Mouse (Mus musculus): ENCODE data around the gene Calm1. TPM values are rescaled to one million over a fixed set of nuclear protein-coding genes. Genes with fewer than 3 reads are reported as not detected.
"Not testable (repeated sequence)": the region's sequence is repeated elsewhere in the genome, so short reads cannot be mapped to it uniquely, and the experiment has no call there.

The Calm1 gene
- polyA plus RNA-seq, 1 experiment from 2014 or later = 2,116 TPM

DNA sequence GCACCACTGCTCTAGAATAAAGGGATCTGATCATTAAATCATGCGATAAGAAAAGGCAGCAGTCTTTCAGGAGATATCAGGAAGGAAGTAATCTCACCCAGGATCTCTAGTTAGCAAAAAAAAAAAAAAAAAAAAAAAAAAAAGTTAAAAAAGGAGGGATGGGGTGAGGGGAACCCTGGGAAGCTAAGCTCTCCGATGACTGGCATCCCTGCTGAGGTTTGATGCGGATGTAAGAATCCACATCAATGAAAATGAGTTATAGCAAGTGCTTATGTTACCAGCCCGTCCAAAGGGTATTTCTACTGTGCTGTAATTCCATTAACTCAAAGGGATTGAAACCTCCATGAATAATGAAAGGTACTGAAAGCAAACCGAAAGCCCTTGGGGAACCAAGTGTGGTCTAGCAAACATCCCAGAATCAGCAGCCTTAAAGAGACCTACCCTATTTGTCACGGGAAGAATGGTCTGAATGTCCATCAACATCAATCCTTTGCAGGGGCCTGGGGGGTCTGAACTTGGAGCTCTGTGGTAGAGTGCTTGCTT lies 20.3 kb upstream of the Calm1 start:
- Histone ChIP-seq H3K36me3 (ENCODE audit: control insufficient read depth, insufficient read depth, low read length) (no peaks in the 10 kb centered on the region), H3K9ac (ENCODE audit: low read length) (no peak overlapping the region), H3K4me2 (replicated peaks; ENCODE audit: low read depth) (no peak overlapping the region), H3K4me3 (ENCODE audit: low read depth, low read length) (no peak overlapping the region), H3K27ac (replicated peaks) (no peak overlapping the region), H3K4me1 (replicated peaks; ENCODE audit: control insufficient read depth, insufficient read depth) (no peaks in the 10 kb centered on the region), H3K27me3 (ENCODE audit: control insufficient read depth, insufficient read depth, low read length) (no peaks in the 10 kb centered on the region), H3K9me3 (ENCODE audit: control insufficient read depth, low read length) (no peaks in the 10 kb centered on the region)
- ATAC-seq (ENCODE audit: low FRiP score, low TSS enrichment) (no peak), DNase-seq (ENCODE audit: low spot score) (no peak)
- TF ChIP-seq EP300 (optimal IDR thresholded peaks at IDR 0.05) (no peak), CTCF (IDR thresholded peaks at IDR 0.05; ENCODE audit: low read depth) (no peak)
- 62% methylated on average over 6 of the region's 6 CpGs for WGBS

DNA sequence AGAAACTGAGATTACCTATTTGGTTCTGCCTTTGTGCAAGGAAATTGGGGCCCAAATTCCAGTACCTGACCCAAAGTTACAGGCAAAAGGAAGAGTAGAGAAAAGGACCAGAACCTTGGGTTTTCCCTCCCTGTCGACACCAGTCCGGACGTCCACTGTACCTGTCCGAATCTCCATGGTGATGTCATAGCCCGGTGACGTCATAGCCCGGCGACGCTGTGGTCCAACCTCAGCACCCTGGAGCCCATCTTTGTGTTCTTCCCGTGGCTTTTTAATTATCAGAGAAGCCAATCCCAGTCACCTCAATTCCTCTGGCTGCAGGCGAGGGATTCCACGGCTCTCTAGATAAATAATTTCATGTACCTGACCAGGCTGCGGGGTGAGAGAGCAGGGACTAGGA lies 18.4 kb upstream of the Calm1 start:
- no peak overlapping the region for H3K27ac ChIP-seq (replicated peaks)
- H3K4me3 ChIP-seq (ENCODE audit: low read depth, low read length) = no peak overlapping the region
- 85% methylated on average over 13 of the region's 13 CpGs for WGBS
- TF ChIP-seq EP300 (optimal IDR thresholded peaks at IDR 0.05) (no peak), CTCF (IDR thresholded peaks at IDR 0.05; ENCODE audit: low read depth) (no peak)
- H3K27me3 ChIP-seq (ENCODE audit: control insufficient read depth, insufficient read depth, low read length) = no peaks in the 10 kb centered on the region
- no peaks in the 10 kb centered on the region for H3K4me1 ChIP-seq (replicated peaks; ENCODE audit: control insufficient read depth, insufficient read depth)
- no peak overlapping the region for H3K4me2 ChIP-seq (replicated peaks; ENCODE audit: low read depth)
- H3K36me3 ChIP-seq (ENCODE audit: control insufficient read depth, insufficient read depth, low read length) = no peaks in the 10 kb centered on the region
- no peak overlapping the region for H3K9ac ChIP-seq (ENCODE audit: low read length)
- no peak for DNase-seq (ENCODE audit: low spot score)
- no peak for ATAC-seq (ENCODE audit: low FRiP score, low TSS enrichment)
- H3K9me3 ChIP-seq (ENCODE audit: control insufficient read depth, low read length) = no peaks in the 10 kb centered on the region

DNA sequence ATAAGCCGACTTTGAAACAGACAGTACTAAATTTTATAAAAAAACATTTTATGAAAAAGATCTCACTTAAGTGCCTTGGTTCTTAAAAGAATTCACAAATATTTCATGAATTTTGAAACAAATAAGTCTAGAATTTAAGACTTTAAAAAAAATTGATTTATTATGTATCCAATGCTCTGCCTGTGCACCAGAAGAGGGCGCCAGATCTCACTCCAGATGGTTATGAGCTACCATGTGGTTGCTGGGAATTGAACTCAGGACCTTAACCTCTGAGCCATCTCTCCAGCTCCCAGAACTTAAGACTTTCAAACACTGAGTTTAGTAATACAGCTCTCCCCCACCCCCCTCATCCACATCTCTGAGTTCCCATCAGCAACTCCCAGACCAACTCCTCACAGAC lies 16.6 kb upstream of the Calm1 start:
- no peaks in the 10 kb centered on the region for H3K27me3 ChIP-seq (ENCODE audit: control insufficient read depth, insufficient read depth, low read length)
- DNase-seq (ENCODE audit: low spot score) = no peak
- H3K36me3 ChIP-seq (ENCODE audit: control insufficient read depth, insufficient read depth, low read length) = no peaks in the 10 kb centered on the region
- H3K4me3 ChIP-seq (ENCODE audit: low read depth, low read length) = no peak overlapping the region
- TF ChIP-seq CTCF (IDR thresholded peaks at IDR 0.05; ENCODE audit: low read depth) (peak; percentile 40), EP300 (optimal IDR thresholded peaks at IDR 0.05) (no peak)
- 78% methylated on average over 2 of the region's 2 CpGs for WGBS
- H3K4me1 ChIP-seq (replicated peaks; ENCODE audit: control insufficient read depth, insufficient read depth) = no peaks in the 10 kb centered on the region
- no peak overlapping the region for H3K4me2 ChIP-seq (replicated peaks; ENCODE audit: low read depth)
- no peak overlapping the region for H3K9ac ChIP-seq (ENCODE audit: low read length)
- no peak overlapping the region for H3K27ac ChIP-seq (replicated peaks)
- ATAC-seq (ENCODE audit: low FRiP score, low TSS enrichment) = no peak
- no peaks in the 10 kb centered on the region for H3K9me3 ChIP-seq (ENCODE audit: control insufficient read depth, low read length)

DNA sequence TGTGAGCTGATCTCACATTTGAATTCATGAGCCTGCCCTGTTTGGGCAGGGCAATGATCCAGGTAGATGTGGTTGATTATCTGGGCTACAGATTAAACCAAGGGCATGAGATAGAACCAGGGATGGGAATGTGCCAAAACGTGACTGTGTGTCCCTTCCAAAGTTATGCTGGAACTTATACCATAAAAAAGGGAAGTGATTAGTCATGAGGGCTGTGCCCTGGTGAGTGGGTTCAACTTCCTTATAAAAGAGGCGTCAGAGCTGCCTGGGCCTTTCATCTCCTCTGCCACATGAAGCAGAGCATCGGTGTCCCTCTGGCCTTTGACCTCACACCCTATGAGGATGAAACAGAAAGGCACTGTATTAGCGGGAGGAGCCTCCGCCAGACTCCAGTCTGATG lies 15.3 kb upstream of the Calm1 start:
- Histone ChIP-seq H3K4me2 (replicated peaks; ENCODE audit: low read depth) (no peak overlapping the region), H3K36me3 (ENCODE audit: control insufficient read depth, insufficient read depth, low read length) (no peaks in the 10 kb centered on the region), H3K27me3 (ENCODE audit: control insufficient read depth, insufficient read depth, low read length) (no peaks in the 10 kb centered on the region), H3K9me3 (ENCODE audit: control insufficient read depth, low read length) (no peaks in the 10 kb centered on the region), H3K4me3 (ENCODE audit: low read depth, low read length) (no peak overlapping the region), H3K4me1 (replicated peaks; ENCODE audit: control insufficient read depth, insufficient read depth) (no peaks in the 10 kb centered on the region), H3K9ac (ENCODE audit: low read length) (no peak overlapping the region), H3K27ac (replicated peaks) (no peak overlapping the region)
- no peak for TF ChIP-seq EP300 (optimal IDR thresholded peaks at IDR 0.05)
- no peak for TF ChIP-seq CTCF (IDR thresholded peaks at IDR 0.05; ENCODE audit: low read depth)
- DNase-seq (ENCODE audit: low spot score) (no peak), ATAC-seq (ENCODE audit: low FRiP score, low TSS enrichment) (no peak)
- 60% methylated on average over 5 of the region's 5 CpGs for WGBS

DNA sequence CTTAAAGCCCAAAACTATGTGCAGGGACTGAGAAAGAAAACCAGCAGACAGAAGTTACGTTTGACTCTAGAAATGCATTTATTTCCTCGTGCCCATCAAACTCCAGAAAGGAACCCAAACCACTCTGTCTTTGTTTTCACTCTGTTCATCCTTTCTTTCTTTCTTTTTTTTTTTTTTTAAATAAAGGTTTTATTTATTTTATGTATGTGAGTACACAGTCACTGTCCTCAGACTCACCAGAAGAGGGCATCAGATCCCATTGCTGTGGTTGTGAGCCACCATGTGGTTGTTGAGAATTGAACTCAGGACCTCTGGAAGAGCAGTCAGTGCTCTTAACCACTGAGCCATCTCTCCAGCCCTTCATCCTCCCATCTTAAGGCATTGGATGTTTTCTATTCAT lies 14.3 kb upstream of the Calm1 start:
- not testable (repeated sequence) for DNase-seq (ENCODE audit: low spot score); H3K27ac ChIP-seq (replicated peaks); H3K36me3 ChIP-seq (ENCODE audit: control insufficient read depth, insufficient read depth, low read length); H3K4me2 ChIP-seq (replicated peaks; ENCODE audit: low read depth); H3K9ac ChIP-seq (ENCODE audit: low read length); ATAC-seq (ENCODE audit: low FRiP score, low TSS enrichment); H3K27me3 ChIP-seq (ENCODE audit: control insufficient read depth, insufficient read depth, low read length); H3K9me3 ChIP-seq (ENCODE audit: control insufficient read depth, low read length); H3K4me1 ChIP-seq (replicated peaks; ENCODE audit: control insufficient read depth, insufficient read depth); H3K4me3 ChIP-seq (ENCODE audit: low read depth, low read length)
- peak; percentile 51 for TF ChIP-seq CTCF (IDR thresholded peaks at IDR 0.05; ENCODE audit: low read depth)
- WGBS = 90% methylated on average over 2 of the region's 2 CpGs

DNA sequence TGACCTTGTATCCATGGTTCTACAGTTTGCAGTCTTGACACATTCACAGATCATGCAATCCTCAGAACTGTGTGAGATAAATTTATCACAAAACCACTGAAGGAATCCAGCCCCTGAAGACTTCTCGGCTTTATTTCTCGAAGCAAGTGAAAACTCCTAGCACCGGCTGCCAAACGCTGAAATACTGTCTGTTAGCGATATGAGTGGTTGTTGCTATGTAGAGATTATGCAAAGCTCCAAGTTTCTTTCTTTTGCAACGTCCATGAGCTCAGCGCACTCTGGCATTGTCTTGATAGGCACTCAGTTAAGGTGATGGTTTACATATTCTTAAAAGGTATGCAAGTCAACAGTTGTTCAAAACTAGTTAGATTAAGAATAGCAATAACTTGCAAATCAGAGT lies 13.3 kb upstream of the Calm1 start:
- WGBS = 38% methylated on average over 7 of the region's 7 CpGs
- Histone ChIP-seq H3K27ac (replicated peaks) (peak overlapping the region; percentile 99), H3K27me3 (ENCODE audit: control insufficient read depth, insufficient read depth, low read length) (no peaks in the 10 kb centered on the region), H3K9me3 (ENCODE audit: control insufficient read depth, low read length) (no peaks in the 10 kb centered on the region), H3K36me3 (ENCODE audit: control insufficient read depth, insufficient read depth, low read length) (no peaks in the 10 kb centered on the region), H3K9ac (ENCODE audit: low read length) (no peak overlapping the region), H3K4me2 (replicated peaks; ENCODE audit: low read depth) (no peak overlapping the region; the same call in 1 of the 2 replicates), H3K4me3 (ENCODE audit: low read depth, low read length) (no peak overlapping the region), H3K4me1 (replicated peaks; ENCODE audit: control insufficient read depth, insufficient read depth) (no peaks in the 10 kb centered on the region)
- no peak for TF ChIP-seq EP300 (optimal IDR thresholded peaks at IDR 0.05)
- TF ChIP-seq CTCF (IDR thresholded peaks at IDR 0.05; ENCODE audit: low read depth) = no peak
- ATAC-seq (ENCODE audit: low FRiP score, low TSS enrichment) (no peak), DNase-seq (ENCODE audit: low spot score) (no peak)
